Mouse (Mus musculus) left cerebral cortex, postnatal 14 days (tissue): ENCODE data around the gene Slc25a22. TPM values are rescaled to one million over a fixed set of nuclear protein-coding genes. Genes with fewer than 3 reads are reported as not detected.

Source experiments
- DNase-seq, 2 experiments: peaks; one replicate each; pipeline ENCODE4 v3.0.0; 2021 to 2022; ENCODE audit warnings: low spot score in 2 of 2, mixed read lengths in 1 of 2
- intact Hi-C: fragments of 180-260 bp; cut with DNase I; formaldehyde crosslinking; loops from one replicate; pipeline ENCODE4 v1.15.1; 2025
- long read RNA-seq, 2 experiments: library from polyadenylated mRNA; stranded (forward); transcript quantifications; one replicate each; pipeline ENCODE4 v2.0.0; 2021
- total RNA-seq, 2 experiments: library from RNA; stranded (reverse); gene quantifications; 2 replicates each; pipeline ENCODE4 v1.2.3; 2021

Slc25a22 gene
- total RNA-seq = 100 to 1,000 TPM; 331 to 339 TPM
- long read RNA-seq, experiment 1, full-length matches to known transcripts = 199 of 338 reads
- long read RNA-seq, experiment 1, partial matches to known transcripts = 55 of 338 reads
- long read RNA-seq, experiment 1, other reads (novel, unspliced or antisense) = 84 of 338 reads
- long read RNA-seq, experiment 2, full-length matches to known transcripts = 197 of 324 reads
- long read RNA-seq, experiment 2, partial matches to known transcripts = 48 of 324 reads
- long read RNA-seq, experiment 2, other reads (novel, unspliced or antisense) = 79 of 324 reads

DNA sequence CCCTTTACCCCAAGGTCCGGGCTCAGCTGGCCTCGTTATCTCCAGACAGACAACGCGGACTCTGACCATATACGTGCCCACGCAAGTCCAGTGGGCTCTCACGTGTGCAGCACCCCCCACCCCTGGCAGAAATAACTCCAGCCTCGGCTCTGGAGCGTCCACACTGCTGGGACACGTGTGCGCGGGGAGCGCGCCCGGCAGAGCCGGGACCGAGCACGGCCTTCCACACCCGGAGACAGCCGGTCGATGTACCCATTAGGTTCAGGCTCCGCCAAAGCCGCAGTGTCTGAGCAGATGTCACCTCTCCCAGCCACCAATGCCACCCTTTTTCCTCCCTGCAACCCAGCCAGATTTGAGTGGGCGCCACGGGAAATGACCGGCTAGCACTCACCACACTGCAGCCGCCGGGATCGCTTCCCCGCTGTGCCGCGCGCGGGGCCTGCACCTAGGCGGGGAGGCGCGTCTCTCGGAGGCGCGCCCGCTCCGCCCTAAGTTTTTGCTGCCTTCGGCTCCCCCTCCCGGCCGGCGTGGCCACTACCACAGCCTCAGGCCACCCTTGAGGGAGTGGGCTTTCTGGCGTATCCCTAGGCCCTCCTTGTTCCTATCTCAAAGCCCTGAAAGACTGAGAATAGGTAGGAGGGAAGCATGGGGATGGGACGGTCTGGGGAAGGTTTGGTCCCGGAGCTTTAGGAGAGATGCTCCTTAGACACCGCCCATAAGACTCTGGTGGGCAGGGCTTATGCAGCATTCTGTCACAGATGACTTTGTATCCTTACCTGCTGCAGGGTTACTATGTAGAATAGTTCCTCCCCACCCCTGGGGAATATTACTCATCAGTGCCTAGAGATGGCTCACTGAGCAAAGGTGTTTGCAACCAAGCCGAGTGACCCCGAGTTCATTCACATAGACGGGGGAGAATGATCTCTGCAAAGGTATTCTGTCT is at the start of gene Slc25a22:
Slc25a22 (minus strand) TSS at position 715 of the 943 bp plus-strand sequence.
- intact Hi-C loops = no loop called here
- DNase-seq = peak; percentile 82 to 86

DNA sequence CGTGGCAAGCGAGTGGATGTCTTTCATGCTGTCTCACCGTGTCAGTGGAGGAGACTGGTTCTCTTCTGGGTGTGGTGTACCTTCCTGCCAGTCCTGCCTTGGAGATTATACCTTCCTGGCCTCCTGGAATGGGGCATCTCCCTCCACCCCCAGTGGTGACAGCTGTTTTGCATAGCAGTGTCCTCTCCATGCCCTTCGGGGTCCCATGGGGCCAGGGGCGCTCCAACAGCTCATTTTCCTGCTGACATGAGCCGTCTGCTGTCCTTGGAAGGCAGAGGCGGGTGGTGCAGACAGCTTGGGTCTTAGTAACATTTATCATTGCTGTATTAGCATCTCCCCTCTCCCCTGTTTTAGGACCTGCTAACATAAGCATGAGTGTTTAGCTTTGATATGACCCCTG is 49.4 kb upstream of the Slc25a22 start:
- no peak for DNase-seq
- intact Hi-C loops = no loop called here

DNA sequence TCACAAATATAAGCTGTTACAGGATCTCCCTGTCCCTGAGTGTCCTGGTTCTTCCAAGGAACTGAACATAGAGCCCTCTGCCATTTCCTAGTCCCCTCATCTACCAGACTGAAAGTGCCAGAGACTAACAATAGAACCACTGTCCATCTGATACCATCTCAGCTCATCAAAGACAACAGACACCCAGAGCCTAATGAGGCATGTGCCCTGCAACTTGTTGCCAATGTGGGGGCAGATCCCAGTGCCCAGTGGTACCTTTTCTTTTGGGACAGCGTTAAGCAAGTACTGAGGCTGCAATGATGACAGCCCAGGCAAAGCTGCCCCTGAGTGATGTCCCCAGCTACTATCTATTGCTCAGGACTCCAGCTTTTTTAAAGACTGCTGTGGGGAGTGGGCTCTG is 48.5 kb upstream of the Slc25a22 start:
- no peak for DNase-seq
- intact Hi-C loops = no loop called here

DNA sequence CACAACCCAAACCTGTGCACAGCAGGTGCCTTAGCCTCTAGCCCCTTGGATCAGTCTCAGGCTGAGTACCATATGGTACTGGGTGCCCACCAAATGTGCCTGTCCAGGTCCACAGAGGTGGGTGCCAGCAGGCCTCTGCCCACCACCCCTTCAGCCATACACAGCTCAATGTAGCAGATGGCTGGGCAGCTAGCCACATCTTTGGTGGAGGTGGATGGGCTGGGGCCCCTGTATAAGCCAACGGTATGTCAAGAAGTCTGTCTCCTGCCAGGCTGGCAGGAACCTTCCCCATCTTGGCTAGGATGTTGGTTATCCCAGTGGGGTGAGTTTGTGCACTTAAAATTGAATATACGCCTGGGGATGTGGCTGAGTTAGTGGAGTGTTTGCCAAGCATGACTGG is 47.9 kb upstream of the Slc25a22 start:
- intact Hi-C loops = no loop called here
- DNase-seq = no peak

DNA sequence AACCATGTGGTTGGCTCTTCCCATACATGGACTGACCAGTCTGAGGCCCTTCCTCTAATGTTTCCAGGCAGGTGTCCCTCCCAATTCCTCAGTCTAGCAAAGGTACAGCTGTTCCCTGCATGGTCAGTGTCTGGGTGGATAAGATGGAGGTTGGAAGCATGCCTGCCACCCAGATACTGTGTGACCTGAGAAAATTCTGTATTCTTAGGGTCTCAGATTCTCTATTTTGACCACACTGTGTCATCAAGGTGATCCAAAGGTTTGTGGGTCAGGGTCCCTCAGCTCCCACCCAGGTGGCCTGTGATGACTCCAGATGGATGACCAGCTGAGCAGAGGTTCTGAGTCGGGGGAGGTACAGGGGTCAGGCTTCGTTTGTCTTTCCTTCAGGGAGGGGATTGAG is 47.5 kb upstream of the Slc25a22 start:
- no peak for DNase-seq
- intact Hi-C loops = no loop called here

DNA sequence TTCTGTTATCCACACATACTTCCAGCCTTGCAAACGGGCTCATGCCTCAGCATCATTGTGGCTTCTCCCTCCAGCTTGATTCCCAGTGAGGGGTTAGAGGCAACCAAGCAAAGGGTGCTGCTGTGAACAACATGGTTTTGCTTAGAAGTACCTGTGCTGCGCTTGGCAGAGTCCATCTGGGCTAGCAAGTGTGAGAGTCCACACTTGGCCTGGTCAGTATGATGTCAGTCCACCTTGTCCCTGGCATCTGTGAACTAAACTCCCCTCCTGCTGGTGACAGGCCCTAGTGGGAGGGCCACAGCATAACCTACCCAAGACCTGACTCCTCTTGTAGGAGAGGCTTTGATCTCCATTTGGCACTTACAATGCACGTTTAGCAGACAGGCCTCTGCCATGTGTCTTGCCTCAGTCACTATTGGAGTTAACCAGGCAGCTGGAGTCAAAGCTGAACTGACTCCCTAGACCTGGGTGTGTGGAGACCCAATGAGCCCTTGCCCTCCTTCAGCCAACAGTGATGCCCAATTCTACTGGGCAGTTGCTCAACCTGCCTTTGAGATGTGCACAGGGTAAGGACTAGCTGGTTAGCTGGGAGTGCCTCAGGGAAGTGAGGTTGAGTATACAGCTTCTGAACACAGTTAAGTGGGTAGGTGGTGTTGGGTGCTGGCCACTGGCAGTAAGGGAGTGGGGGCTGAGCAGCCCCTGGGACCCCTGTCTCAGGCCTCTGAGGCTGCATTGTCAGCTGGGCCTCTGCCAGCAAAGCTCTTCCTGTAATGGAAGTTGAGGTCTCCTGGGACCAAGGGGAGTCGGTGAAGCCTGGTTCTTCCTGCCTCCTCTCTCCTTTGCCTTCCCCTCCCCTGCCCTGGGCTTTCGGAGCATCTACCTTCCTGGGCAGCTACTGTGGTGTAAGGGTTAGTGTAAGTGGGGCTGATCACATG is 46.8 kb upstream of the Slc25a22 start:
- DNase-seq = no peak
- intact Hi-C loops = loop anchor here (5.0 kb wide), 1 partner anchor 183 kb away; no protein-coding TSS in a partner anchor

DNA sequence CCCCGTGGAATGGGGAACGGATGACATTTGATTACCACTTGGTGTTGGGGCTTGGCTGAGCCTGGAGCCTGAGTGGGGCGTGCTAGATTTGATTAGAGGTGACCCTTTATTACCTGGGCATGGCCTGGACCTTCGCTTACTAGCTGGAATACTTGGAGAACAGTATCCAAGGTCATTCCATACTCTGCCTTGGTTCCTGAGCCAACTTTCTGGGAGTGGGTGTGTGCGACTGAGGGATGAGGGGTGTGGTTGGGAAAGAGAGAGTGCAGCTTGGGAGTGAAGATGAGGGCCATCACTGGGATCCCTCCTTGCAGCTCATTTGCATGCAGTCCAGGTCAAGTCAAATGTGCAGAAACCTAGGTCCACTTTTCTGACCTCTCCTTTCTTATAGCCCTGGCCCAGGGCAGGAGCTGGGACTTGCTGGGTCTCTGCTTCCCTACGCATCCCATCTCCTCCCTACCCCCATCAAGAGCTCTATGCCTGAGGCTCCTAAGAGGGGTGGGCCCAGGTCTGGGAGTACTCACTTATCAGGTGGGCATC is 45.5 kb upstream of the Slc25a22 start:
- DNase-seq = no peak
- intact Hi-C loops = loop anchor here (5.0 kb wide), 1 partner anchor 184 kb away; no protein-coding TSS in a partner anchor

DNA sequence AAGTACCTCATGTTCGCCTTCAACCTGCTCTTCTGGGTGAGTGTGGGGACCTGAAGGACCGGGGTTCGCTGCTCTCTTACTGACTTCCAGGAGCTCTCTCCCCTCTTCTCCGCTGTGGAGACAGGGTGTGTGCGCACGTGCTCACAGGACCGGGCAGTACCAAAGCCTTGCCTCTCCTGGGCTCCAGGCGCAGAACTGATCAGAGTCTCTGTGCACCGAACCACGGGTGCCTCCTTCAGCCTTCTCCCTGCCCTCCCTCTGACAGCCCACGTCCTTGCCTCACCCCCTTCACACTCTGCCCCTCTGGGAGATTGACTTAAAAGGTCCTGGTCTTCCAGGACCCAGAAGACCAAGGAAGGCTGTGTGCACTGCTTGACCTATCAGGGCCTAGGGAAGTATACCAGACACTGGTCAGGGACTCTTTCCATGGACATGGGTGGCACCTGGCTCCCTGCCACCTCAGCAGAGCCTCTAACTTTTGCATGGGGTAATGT is 44.9 kb upstream of the Slc25a22 start:
- no peak for DNase-seq
- intact Hi-C loops = loop anchor here (5.0 kb wide), 1 partner anchor 185 kb away; no protein-coding TSS in a partner anchor

DNA sequence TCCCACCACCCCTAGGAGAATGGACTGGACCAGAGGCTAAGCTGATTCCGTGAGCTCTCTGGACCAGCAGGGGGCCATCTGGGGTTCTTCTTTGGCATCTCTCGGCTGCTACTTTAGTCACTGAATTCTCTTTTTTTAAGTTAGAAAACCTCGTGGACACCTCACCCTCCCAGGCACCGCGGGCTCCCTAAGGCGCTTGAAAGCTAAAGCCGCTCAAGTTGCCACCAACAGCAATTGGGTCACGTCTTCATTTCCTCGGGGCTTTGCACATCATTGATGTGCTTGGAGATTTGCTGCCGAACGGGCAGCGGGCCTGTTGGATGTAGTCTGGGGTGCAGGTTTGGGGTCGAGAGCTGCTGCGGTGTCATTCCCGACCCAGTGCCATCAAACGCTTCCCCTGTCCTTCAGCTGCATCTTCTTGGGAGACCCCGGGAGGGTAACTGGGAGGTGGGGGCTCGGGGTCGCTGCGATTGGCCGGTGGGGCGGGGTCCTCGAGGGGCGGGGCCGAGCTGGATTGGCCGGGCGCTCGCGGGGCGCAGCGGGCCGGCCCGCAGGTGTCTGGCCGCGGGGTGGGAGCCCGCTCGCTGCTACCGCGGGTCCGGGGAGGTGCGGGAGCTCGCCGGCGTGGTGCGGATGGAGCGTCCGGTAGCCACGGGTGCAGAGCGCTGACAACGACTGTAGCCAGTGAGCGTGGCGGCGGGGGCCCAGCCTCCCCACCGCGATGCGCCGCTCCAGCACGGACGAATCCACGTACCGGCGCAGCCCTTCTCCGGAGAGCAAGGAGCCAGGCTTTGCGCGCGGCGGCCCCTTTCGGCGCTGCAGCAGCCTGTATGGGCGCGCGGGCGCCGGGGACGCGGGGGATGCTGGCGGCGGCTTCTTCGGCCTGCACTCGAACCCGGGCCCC is 44.1 kb upstream of the Slc25a22 start:
- intact Hi-C loops = loop anchor here (2.0 to 5.0 kb wide), 2 partner anchors 43 to 186 kb away; no protein-coding TSS in a partner anchor
- DNase-seq = peak; percentile 54 to 64

DNA sequence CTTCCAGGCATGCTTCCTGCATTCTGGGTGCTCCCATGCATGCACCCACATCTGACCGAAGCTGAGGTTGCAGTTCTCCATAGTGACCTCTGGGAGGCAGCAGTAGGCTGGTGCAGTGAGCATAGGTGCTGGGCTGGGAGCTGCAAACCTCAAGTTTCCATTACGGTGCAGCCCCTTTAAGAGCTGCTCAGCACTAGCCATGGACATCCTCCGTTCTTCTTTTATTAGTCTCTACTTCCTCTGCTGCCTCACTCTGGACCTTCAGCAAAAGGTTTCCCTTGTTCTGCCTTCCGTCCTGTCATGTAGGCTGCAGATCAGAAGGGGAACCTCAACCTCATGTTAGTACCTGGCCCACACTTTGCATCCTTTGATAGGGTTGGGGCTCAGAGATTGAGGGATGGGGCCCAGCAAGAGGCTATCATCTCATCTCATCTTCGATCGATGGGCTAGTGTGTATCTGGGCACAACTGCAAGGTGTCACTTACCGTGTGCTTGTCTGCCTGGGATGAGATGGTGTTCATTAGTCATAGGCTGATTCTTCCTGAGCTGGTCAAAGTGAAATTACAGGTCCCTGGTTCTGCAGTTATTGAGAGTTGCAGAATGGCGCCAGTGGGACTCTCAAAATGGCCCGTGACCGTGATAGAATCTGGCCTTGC is 43.3 kb upstream of the Slc25a22 start:
- intact Hi-C loops = loop anchor here (2.0 to 5.0 kb wide), 2 partner anchors 44 to 186 kb away; no protein-coding TSS in a partner anchor

DNA sequence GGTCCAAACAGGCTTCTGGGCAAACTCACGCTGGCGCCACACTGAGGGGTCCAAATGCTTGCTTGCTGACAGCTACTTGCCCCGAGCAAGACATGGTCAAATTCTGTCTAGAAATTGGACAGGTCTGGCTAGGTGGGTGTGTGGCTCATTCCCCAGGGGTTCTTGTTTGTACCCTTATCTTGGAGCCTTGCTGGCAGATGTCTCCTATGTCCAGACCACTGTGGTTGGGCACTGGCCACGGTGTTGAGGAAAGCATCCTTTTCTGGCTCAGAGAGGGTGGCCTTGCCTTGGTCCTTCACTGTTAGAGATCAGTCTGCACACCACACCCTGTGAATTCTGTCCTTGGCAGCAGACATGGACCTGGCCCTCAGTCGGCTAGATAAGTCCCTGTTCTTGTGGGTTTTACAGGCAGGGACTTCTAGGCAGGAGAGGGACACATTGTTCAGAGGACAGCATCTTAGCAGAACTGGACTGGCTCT is 40.6 kb upstream of the Slc25a22 start:
- no peak for DNase-seq
- intact Hi-C loops = no loop called here

More for the DNA sequence above, 43.3 kb upstream of the Slc25a22 start:
- peak; percentile 76 to 84 for DNase-seq

DNA sequence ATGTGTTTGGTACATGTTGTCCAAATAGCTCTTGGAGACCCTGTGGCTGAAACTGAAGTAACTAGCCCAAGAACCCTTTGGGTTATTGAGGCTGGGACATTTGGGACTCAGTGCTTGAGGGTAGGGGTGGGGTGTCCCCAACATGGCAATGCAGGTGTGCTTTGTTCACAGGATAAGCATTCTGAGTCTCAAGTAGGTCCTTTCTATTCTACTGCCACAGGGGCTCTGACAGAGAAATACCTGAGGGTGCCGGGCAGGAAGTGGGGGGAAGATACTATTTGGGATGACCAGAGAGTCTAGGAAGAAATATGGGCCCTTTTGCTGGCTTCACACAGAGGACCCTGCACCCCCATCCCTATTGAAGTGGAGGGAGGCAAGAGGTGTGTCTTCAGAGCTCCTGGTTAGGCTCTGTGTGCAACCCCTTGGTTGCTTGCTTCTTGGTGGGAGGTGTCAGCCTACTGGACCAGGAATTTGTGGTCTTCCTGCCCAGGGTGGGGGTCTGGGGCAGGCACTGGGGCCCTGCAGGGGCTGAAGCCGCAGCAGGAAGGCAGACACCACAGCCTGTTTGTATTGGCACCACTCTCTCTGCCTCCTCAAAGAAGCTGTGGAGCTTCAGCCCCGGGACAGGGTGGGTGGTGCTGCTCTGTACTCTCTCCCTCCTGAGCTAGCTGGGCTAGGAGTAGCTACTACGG is 40.0 kb upstream of the Slc25a22 start:
- no peak for DNase-seq
- intact Hi-C loops = no loop called here

DNA sequence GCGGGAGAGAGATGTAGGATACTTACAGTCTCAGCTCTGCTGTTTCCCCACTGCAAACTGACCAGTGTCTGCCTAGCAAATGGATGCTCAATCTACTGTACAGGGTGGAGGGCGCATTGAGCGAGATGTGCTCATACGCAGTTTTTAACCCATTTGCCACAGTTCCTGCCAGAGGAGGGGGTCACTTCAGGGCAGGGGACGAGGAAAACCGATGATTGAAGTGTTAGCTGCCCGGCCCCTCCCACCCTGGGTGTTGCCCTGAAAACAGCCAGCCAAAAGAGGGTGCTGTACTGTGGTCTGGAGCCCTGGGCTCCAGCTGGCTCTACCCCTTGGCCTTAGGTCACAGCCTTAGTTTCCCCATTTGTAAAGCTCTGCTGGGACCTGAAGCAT is 39.3 kb upstream of the Slc25a22 start:
- intact Hi-C loops = no loop called here
- DNase-seq = no peak

DNA sequence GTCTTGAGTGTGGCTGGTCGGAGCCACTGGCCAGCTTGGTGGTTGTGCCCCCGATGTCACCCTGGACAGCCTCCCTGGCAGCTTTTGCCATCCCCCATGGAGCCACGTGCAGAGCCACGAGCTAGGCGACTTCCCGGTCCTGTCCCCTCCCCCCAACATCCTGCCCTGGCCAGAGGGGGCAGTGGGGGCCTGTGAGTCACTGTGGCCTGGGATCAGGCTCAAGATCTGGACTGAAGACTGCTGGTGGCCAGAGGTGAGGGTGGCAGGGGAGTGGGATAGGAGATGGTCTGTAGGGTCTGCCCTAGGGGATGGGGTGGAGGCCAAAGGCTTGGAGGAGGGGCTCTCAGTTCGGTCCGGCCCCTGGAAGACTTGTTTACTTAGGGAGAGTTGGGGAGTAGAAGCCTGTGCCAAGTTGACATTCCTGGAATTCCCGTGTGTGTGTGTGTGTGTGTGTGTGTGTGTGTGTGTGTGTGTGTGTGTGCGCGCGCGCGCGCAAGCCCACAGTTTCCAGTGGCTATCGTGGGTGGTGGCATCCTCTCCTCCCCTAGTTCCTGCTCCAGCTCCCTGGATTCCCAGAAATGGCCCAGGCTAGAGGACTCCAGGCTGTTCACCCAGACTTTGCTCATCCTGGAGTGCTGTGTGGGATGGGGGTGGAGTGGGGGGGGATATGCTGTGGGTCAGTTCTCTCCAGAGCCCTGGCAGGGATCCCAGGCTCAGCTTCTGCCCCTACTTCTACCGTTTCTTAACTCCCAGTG is 38.7 kb upstream of the Slc25a22 start:
- DNase-seq = peak; percentile 45 to 78
- intact Hi-C loops = no loop called here

DNA sequence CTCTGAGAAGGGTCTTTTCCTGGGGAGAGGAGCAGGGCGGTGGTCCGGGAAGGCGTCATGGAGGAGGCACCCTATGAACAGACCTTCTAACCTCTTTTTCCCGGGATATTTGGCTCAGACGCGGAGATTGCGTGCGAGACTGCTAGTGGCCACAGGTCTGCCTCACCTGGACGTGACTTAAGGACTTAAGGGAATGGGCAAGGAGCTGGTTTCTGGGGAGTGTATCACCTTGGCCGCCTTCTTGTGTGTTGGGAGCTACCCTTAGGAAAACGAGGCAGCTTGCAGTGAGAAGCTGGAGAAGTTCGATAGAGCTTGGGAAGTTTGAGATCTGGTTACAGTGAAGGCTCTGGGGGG is 38.1 kb upstream of the Slc25a22 start:
- DNase-seq = no peak
- intact Hi-C loops = no loop called here
